Mouse (Mus musculus): ENCODE results near the gene Akain1. TPM values are rescaled to one million over a fixed set of nuclear protein-coding genes. Genes with fewer than 3 reads are reported as not detected.

Gene Akain1
- not detected for total RNA-seq (2021)
- 0.12 and 0.18 TPM in 2 replicates for polyA plus RNA-seq (2012; rRNA removed)
- long read RNA-seq, result 0 reads

GRCm38 (mm10) chr17:69438990-69439491 is at the start of gene Akain1:
TSS of gene Akain1 (plus strand) at chr17:69439326.
- peak; percentile 75 to 83 for DNase-seq
- Histone ChIP-seq H3K9ac (ENCODE audit: low read depth, low read length) (no peak within 1 kb of the TSS), H3K27ac (no peak within 1 kb of the TSS), H3K27me3 (ENCODE audit: control insufficient read depth, insufficient read depth, low read length) (peaks cover under 1% of the 10 kb centered on the region), H3K4me3 (peak within 1 kb of the TSS; percentile 28), H3K36me3 (ENCODE audit: control insufficient read depth, insufficient read depth, low read length) (no peaks in the 10 kb centered on the region), H3K79me2 (replicated peaks; ENCODE audit: control insufficient read depth, insufficient read depth, low read length) (no peaks in the 10 kb centered on the region; the same call in 1 of the 2 replicates), H3K4me1 (ENCODE audit: control insufficient read depth, insufficient read depth, low read length) (no peaks in the 10 kb centered on the region)
- intact Hi-C loops (cut with DNase I), result no loop called here
- no peak for TF ChIP-seq EP300 (IDR thresholded peaks at IDR 0.05; ENCODE audit: insufficient read depth, low read depth, low read length)
- no peak for TF ChIP-seq CTCF (IDR thresholded peaks at IDR 0.05)
- TF ChIP-seq POLR2A (IDR thresholded peaks at IDR 0.05; ENCODE audit: insufficient read depth, low read depth, low read length), result no peak
- under 1% methylated on average over 43 of the region's 44 CpGs for WGBS

DNA sequence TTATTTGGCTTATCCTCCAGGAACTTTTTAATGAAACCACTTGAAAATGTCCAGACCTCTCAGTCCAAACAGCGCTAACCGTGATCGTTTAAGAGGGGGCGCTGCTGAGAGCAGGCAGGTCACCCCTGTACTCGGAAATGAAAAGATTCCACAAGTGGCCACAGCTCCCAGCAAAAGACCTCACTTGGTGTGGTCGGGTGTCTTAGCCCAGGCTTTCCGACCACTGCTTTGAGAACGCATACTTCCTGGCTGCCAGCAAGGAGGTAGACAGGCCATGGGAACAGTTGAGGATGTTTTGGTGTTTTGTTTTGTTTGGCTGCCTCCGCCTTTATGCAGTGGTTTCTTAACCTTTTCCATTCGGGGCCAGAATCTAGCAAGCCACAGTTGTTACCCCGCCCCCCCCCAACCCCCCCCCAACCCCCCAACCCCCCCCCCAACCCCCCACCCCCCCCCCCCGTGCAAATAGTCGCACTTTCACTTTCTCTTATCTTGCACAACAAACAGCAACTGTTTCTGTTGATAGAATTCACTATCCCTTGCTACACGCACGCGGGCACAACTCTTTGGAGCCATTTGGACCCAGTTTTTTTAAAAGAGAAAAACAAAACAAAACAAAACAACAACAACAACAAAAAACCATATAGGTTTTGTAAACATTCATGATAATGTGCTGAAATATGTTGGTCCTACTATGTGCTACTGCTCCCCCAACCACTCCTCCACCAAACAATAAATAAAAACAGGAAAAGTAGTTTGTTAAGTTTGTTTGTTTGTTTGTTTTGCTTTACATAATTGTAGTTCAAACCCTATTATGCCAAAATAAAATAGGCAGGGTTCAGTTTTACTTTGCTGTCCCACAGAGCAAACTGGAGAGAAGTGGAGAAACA is 42.7 kb upstream of the Akain1 start:
- WGBS, result 14% methylated on average over 16 of the region's 16 CpGs
- intact Hi-C loops (cut with DNase I), result loop anchor here (2.0 kb wide), 1 partner anchor 20 kb away; no protein-coding TSS in a partner anchor
- Histone ChIP-seq H3K9ac (ENCODE audit: low read depth, low read length) (peak overlapping the region; percentile 31), H3K4me1 (ENCODE audit: control insufficient read depth, insufficient read depth, low read length) (no peaks in the 10 kb centered on the region), H3K4me3 (peak overlapping the region; percentile 34; the same call in 1 of the 2 replicates), H3K36me3 (ENCODE audit: control insufficient read depth, insufficient read depth, low read length) (no peaks in the 10 kb centered on the region), H3K79me2 (replicated peaks; ENCODE audit: control insufficient read depth, insufficient read depth, low read length) (no peaks in the 10 kb centered on the region; the same call in 1 of the 2 replicates), H3K27me3 (ENCODE audit: control insufficient read depth, insufficient read depth, low read length) (no peaks in the 10 kb centered on the region), H3K27ac (peak overlapping the region; percentile 36)
- TF ChIP-seq EP300 (IDR thresholded peaks at IDR 0.05; ENCODE audit: insufficient read depth, low read depth, low read length), result no peak
- peak; percentile 43; the same call in 1 of the 2 replicates for TF ChIP-seq POLR2A (IDR thresholded peaks at IDR 0.05; ENCODE audit: insufficient read depth, low read depth, low read length)
- TF ChIP-seq CTCF (IDR thresholded peaks at IDR 0.05), result peak; percentile 65
- DNase-seq, result peak; percentile 62 to 65

GRCm38 (mm10) chr17:69397163-69397562 is 42.0 kb upstream of the Akain1 start:
- Histone ChIP-seq H3K27me3 (ENCODE audit: control insufficient read depth, insufficient read depth, low read length) (no peaks in the 10 kb centered on the region), H3K4me3 (no peak overlapping the region), H3K9ac (ENCODE audit: low read depth, low read length) (no peak overlapping the region), H3K36me3 (ENCODE audit: control insufficient read depth, insufficient read depth, low read length) (no peaks in the 10 kb centered on the region), H3K79me2 (replicated peaks; ENCODE audit: control insufficient read depth, insufficient read depth, low read length) (no peaks in the 10 kb centered on the region; the same call in 1 of the 2 replicates), H3K27ac (no peak overlapping the region), H3K4me1 (ENCODE audit: control insufficient read depth, insufficient read depth, low read length) (no peaks in the 10 kb centered on the region)
- intact Hi-C loops (cut with DNase I), result loop anchor here (2.0 kb wide), 1 partner anchor 20 kb away; no protein-coding TSS in a partner anchor
- TF ChIP-seq POLR2A (IDR thresholded peaks at IDR 0.05; ENCODE audit: insufficient read depth, low read depth, low read length) (no peak), EP300 (IDR thresholded peaks at IDR 0.05; ENCODE audit: insufficient read depth, low read depth, low read length) (no peak), CTCF (IDR thresholded peaks at IDR 0.05) (no peak)
- WGBS, result 28% methylated on average over 5 of the region's 5 CpGs
- no peak for DNase-seq

- no peak for DNase-seq
- Histone ChIP-seq H3K27ac (no peak overlapping the region), H3K79me2 (replicated peaks; ENCODE audit: control insufficient read depth, insufficient read depth, low read length) (no peaks in the 10 kb centered on the region; the same call in 1 of the 2 replicates), H3K9ac (ENCODE audit: low read depth, low read length) (no peak overlapping the region), H3K4me3 (no peak overlapping the region), H3K27me3 (ENCODE audit: control insufficient read depth, insufficient read depth, low read length) (no peaks in the 10 kb centered on the region), H3K36me3 (ENCODE audit: control insufficient read depth, insufficient read depth, low read length) (no peaks in the 10 kb centered on the region), H3K4me1 (ENCODE audit: control insufficient read depth, insufficient read depth, low read length) (no peaks in the 10 kb centered on the region)
- TF ChIP-seq EP300 (IDR thresholded peaks at IDR 0.05; ENCODE audit: insufficient read depth, low read depth, low read length), result no peak
- no peak for TF ChIP-seq POLR2A (IDR thresholded peaks at IDR 0.05; ENCODE audit: insufficient read depth, low read depth, low read length)
- TF ChIP-seq CTCF (IDR thresholded peaks at IDR 0.05), result no peak
- intact Hi-C loops (cut with DNase I), result no loop called here
Measured at GRCm38 (mm10) chr17:69398092-69398491, 41.0 kb upstream of the Akain1 start.

- 73% methylated on average over 2 of the region's 2 CpGs for WGBS
- H3K4me3 ChIP-seq, result no peak overlapping the region
- H3K79me2 ChIP-seq (replicated peaks; ENCODE audit: control insufficient read depth, insufficient read depth, low read length), result no peaks in the 10 kb centered on the region
- DNase-seq, result no peak
- no peaks in the 10 kb centered on the region for H3K4me1 ChIP-seq (ENCODE audit: control insufficient read depth, insufficient read depth, low read length)
- H3K36me3 ChIP-seq (ENCODE audit: control insufficient read depth, insufficient read depth, low read length), result no peaks in the 10 kb centered on the region
- no peaks in the 10 kb centered on the region for H3K27me3 ChIP-seq (ENCODE audit: control insufficient read depth, insufficient read depth, low read length)
- H3K9ac ChIP-seq (ENCODE audit: low read depth, low read length), result no peak overlapping the region
- intact Hi-C loops (cut with DNase I), result no loop called here
- TF ChIP-seq POLR2A (IDR thresholded peaks at IDR 0.05; ENCODE audit: insufficient read depth, low read depth, low read length) (no peak), CTCF (IDR thresholded peaks at IDR 0.05) (peak; percentile 34), EP300 (IDR thresholded peaks at IDR 0.05; ENCODE audit: insufficient read depth, low read depth, low read length) (no peak)
- no peak overlapping the region for H3K27ac ChIP-seq
Measured at GRCm38 (mm10) chr17:69401146-69401545, 38.0 kb upstream of the Akain1 start.
